ENCODE assay signal across 9 mouse cellular contexts in the genomic region with DNA sequence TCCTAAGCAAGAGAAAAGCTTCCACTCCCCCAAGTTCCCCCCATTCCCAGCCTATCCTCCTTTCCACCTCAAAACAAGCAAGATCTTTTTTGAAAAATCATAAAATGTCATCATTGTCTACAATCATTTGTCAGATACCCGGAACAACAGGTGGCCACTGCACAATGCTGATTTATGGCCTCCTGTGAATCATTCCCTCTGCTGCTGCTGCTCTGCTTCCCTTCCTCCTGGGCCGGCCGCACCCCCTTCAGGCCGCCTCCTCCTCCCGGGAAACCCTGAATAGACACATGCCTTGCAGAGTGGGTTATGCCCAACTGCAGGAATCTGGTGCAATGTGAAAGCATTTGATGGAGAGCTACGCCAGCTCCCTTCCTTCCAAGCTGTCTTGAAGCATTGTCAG. TPM values are rescaled to one million over a fixed set of nuclear protein-coding genes. Genes with fewer than 3 reads are reported as not detected.
A peak's percentile ranks its signal among the peaks of the same experiment; 100 is the strongest.
DNase-seq lines count a peak whose midpoint lies in the region; ATAC-seq and TF ChIP-seq lines count a peak whose summit lies in the region.
"Had no signal": no experiment of that assay in that cellular context is flagged by ENCODE, and none has a peak within 500 bp of the region (broad histone marks: within the 10 kb centered on the region; RNA-seq: fewer than 3 reads in every experiment).

No protein-coding gene starts in this region.

- no peak overlapping the region for H3K27ac ChIP-seq in kidney, postnatal 0 days
- H3K27ac ChIP-seq in forebrain, embryonic 11.5 days (ENCODE audit: low read depth, low read length): no peak overlapping the region

- no peaks in the 10 kb centered on the region for H3K36me3 ChIP-seq in kidney, postnatal 0 days (ENCODE audit: insufficient read depth, low read length)
- no peaks in the 10 kb centered on the region for H3K36me3 ChIP-seq in forebrain, embryonic 11.5 days (ENCODE audit: control insufficient read depth, insufficient read depth, low read length)

- ATAC-seq in kidney, postnatal 0 days (replicated peaks; ENCODE audit: low FRiP score, low read depth): no peak
- ATAC-seq in forebrain, embryonic 11.5 days (replicated peaks; ENCODE audit: low FRiP score): no peak

- H3K9ac ChIP-seq in kidney, postnatal 0 days (ENCODE audit: low read depth, low read length): no peak overlapping the region
- no peak overlapping the region; the same call in 1 of the 2 replicates for H3K9ac ChIP-seq in forebrain, embryonic 11.5 days (ENCODE audit: low read length)

- intact Hi-C loops in heart, postnatal 14 days (cut with DNase I): no loop called here

- H3K9me3 ChIP-seq in kidney, postnatal 0 days (replicated peaks; ENCODE audit: low read length): no peaks in the 10 kb centered on the region
- H3K9me3 ChIP-seq in forebrain, embryonic 11.5 days (ENCODE audit: control insufficient read depth, low read length): no peaks in the 10 kb centered on the region

- no peak overlapping the region for H3K4me2 ChIP-seq in kidney, postnatal 0 days (ENCODE audit: low read length)
- peak overlapping the region; percentile 41 for H3K4me2 ChIP-seq in forebrain, embryonic 11.5 days (ENCODE audit: low read depth, low read length, severe bottlenecking)

- TF ChIP-seq CTCF in kidney, postnatal 0 days (IDR thresholded peaks at IDR 0.05; ENCODE audit: low read depth): no peak

- 28% methylated on average over 6 of the region's 6 CpGs for WGBS in kidney, postnatal 0 days
- WGBS in forebrain, embryonic 11.5 days: 13% methylated on average over 6 of the region's 6 CpGs

- no peaks in the 10 kb centered on the region for H3K4me1 ChIP-seq in kidney, postnatal 0 days (replicated peaks; ENCODE audit: insufficient read depth, low read length)
- H3K4me1 ChIP-seq in forebrain, embryonic 11.5 days (replicated peaks; ENCODE audit: control insufficient read depth, insufficient read depth, low read length): peaks cover 17% of the 10 kb centered on the region; the same call in 1 of the 2 replicates

- no peak overlapping the region for H3K4me3 ChIP-seq in kidney, postnatal 0 days (replicated peaks; ENCODE audit: low read depth, low read length)
- H3K4me3 ChIP-seq in forebrain, embryonic 11.5 days (ENCODE audit: low read depth, low read length): no peak overlapping the region; the same call in 1 of the 2 replicates

- H3K27me3 ChIP-seq in kidney, postnatal 0 days (ENCODE audit: insufficient read depth, low read length): no peaks in the 10 kb centered on the region
- no peaks in the 10 kb centered on the region; the same call in 1 of the 2 replicates for H3K27me3 ChIP-seq in forebrain, embryonic 11.5 days (ENCODE audit: control insufficient read depth, insufficient read depth, low read length)
- H3K27me3 ChIP-seq: CH12.LX had no signal

- DNase-seq in kidney, postnatal 0 days (ENCODE audit: low spot score): peak; percentile 21
- no peak for DNase-seq in kidney, adult 18-20 months
- DNase-seq in forebrain, embryonic 11.5 days (ENCODE audit: low spot score): peak; percentile 66
- DNase-seq in layer of hippocampus, postnatal 10 days (ENCODE audit: low spot score in 2 of 2): peak; percentile 50 to 69
- peak; percentile 76 to 80 for DNase-seq in right cerebral cortex, postnatal 10 days (ENCODE audit: low spot score in 2 of 2)
- no peak for DNase-seq in heart, postnatal 14 days
- no peak for DNase-seq in urinary bladder, postnatal 14 days (ENCODE audit: low spot score)
- DNase-seq in thymus, postnatal 14 days: no peak

RNA-seq across cellular contexts. Expression of a gene that starts 3.0 kb away (rescaled TPM):
- 0.66 and 0.80 TPM in 2 replicates for polyA plus RNA-seq in kidney, postnatal 0 days (2015; fragmentation: Nextera tagmentation; extraction: Ambion mirVana)
- 3.6 and 3.7 TPM in 2 replicates for polyA plus RNA-seq in forebrain, embryonic 11.5 days (2014; fragmentation: Nextera tagmentation; extraction: Ambion mirVana)
- 10 to 100 TPM; 62.3 to 65.5 TPM for total RNA-seq in layer of hippocampus, postnatal 10 days (2021)
- under 1 TPM; 0.22 to 0.43 TPM for total RNA-seq in heart, postnatal 14 days (2021)

Comparison
In these comparisons a context has a peak if more than half of its experiments do, and no peak if none do; other contexts are left out.
1. DNase-seq: peak in kidney, postnatal 0 days (single experiment), forebrain, embryonic 11.5 days (single experiment), layer of hippocampus, postnatal 10 days (2 of 2) and right cerebral cortex, postnatal 10 days (2 of 2); none in kidney, adult 18-20 months (single experiment), heart, postnatal 14 days (0 of 2), urinary bladder, postnatal 14 days (single experiment) and thymus, postnatal 14 days (single experiment).
2. RNA of a gene that starts 3.0 kb away (total RNA-seq): 62.3 to 65.5 TPM in layer of hippocampus, postnatal 10 days; 0.22 to 0.43 TPM in heart, postnatal 14 days; every median in the first group is over 10 times any median in the second.